Mouse (Mus musculus) forebrain, embryonic 14.5 days (tissue): ENCODE data around the gene Map3k7. TPM values are rescaled to one million over a fixed set of nuclear protein-coding genes. Genes with fewer than 3 reads are reported as not detected.

Experiments
- ATAC-seq: fragments of 200-750 bp; cut with Nextera tagmentation; 2 replicates; pipeline ENCODE4 v1.8.0; 2017; ENCODE audit warnings: mild to moderate bottlenecking, moderate library complexity
- DNase-seq: peaks from one replicate; pipeline ENCODE4 v3.0.0-alpha.2; 2015; ENCODE audit warnings: low spot score
- H3K27ac ChIP-seq: fragments of 300-500 bp; sonication (generic); 2 replicates; pipeline ENCODE4 v1.5.1; 2014; ENCODE audit warnings: low read depth, mild to moderate bottlenecking, control low read depth, low read length, moderate library complexity
- H3K27me3 ChIP-seq: fragments of 300-500 bp; sonication (generic); replicated peaks from 2 replicates; pipeline ENCODE4 v1.6.1; 2014; ENCODE audit warnings: low read length, control low read depth, mixed read lengths; ENCODE audit not compliant: control insufficient read depth, insufficient read depth
- H3K36me3 ChIP-seq: fragments of 300-500 bp; sonication (generic); 2 replicates; pipeline ENCODE4 v1.6.1; 2014; ENCODE audit warnings: low read length, control low read depth; ENCODE audit not compliant: control insufficient read depth, insufficient read depth
- H3K4me1 ChIP-seq: fragments of 300-500 bp; sonication (generic); 2 replicates; pipeline ENCODE4 v1.6.1; 2014; ENCODE audit warnings: antibody characterized with exemption, low read length, control low read depth; ENCODE audit not compliant: control insufficient read depth, insufficient read depth
- H3K4me2 ChIP-seq: fragments of 300-500 bp; sonication (generic); 2 replicates; pipeline ENCODE4 v1.6.1; 2014; ENCODE audit warnings: mild to moderate bottlenecking, control low read depth, low read length
- H3K4me3 ChIP-seq: fragments of 300-500 bp; sonication (generic); 2 replicates; pipeline ENCODE4 v1.5.1; 2014; ENCODE audit warnings: low read depth, low read length, control low read depth
- H3K9ac ChIP-seq: fragments of 300-500 bp; sonication (generic); 2 replicates; pipeline ENCODE4 v1.6.1; 2014; ENCODE audit warnings: mild to moderate bottlenecking, low read length, control low read depth, moderate library complexity
- H3K9me3 ChIP-seq: fragments of 300-500 bp; sonication (generic); replicated peaks from 2 replicates; pipeline ENCODE4 v1.6.1; 2016; ENCODE audit warnings: low read length, control low read depth, mixed read lengths; ENCODE audit not compliant: control insufficient read depth
- WGBS: fragments of 180-500 bp; shearing (Covaris S2); extraction: QIAGEN DNeasy Blood & Tissue Kit; methylation state at CpG from one replicate; pipeline ENCODE4 v1.1.7; 2014; 5-methylcytosine and 5-hydroxymethylcytosine counted together
- polyA plus RNA-seq: library from polyadenylated mRNA; unstranded; fragments of >200 nt; fragmentation: Nextera tagmentation; extraction: Ambion mirVana; gene quantifications from 2 replicates; pipeline ENCODE4 v1.2.1, GENCODE M21; 2014

The Map3k7 gene
- polyA plus RNA-seq, 1 experiment from 2014 or later = 31.5 TPM

DNA sequence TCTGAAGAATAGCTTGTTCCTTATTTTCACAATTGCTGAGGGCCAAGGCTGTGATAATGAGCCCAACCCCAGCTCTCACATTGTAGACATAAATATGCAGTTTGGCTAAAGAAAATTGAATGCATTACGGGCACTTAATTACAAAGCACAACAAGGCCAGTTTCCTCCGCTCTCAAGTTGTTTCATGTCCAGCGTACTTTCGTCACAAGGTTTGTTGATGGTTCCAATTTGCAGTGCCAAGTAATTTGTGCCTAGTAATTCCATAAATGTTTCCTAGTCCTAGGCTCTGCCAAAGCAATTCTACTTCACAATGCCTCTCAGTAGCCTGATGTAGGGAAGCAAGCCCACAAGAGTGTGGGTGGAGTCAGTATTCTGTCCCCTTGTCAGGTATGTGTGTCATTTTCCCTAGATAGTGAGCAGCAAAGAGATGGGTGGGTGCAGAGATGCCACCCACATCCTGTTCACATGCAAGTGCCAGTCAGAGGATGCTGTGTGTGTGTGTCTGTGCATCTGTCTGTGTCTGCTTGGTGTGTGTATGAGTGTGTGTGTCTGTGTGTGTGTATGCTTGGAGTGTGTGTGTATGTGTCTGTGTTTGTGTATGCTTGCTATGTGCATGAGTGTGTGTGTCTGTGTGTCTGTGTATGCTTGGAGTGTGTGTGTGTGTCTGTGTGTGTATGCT, 98.6 kb downstream of the Map3k7 start:
- H3K4me2 ChIP-seq = no peak overlapping the region
- DNase-seq = peak; percentile 64
- WGBS = 22% methylated on average over 4 of the region's 4 CpGs
- peaks cover 19% of the 10 kb centered on the region for H3K4me1 ChIP-seq
- H3K9me3 ChIP-seq = no peaks in the 10 kb centered on the region
- no peaks in the 10 kb centered on the region for H3K27me3 ChIP-seq
- no peak overlapping the region for H3K4me3 ChIP-seq
- H3K9ac ChIP-seq = no peak overlapping the region
- no peaks in the 10 kb centered on the region for H3K36me3 ChIP-seq
- H3K27ac ChIP-seq = peak overlapping the region; percentile 14; the same call in 1 of the 2 replicates
- ATAC-seq = peak; percentile 60

DNA sequence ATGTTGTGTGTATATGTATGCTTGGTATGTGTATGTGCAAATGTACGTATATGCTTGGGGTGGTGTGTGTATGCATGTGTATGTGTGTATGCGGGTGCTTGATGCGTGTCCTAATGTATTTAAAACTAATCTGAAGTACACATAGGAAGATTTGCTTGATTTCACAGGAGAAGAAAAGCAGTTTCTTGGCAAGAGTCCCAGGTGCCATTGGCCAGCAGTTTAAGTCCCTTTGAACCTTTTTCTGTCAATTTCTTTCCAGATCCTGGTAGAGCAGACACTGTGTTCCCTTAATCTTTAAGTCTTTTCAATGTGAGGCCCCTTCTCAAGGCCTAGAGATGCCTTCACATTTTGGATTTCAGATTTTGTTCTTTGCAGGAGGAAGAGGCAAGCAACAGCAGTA, 99.4 kb downstream of the Map3k7 start:
- Histone ChIP-seq H3K27me3 (no peaks in the 10 kb centered on the region), H3K27ac (0 out of 2 replicates have a peak overlapping the region, but pooled peaks have one; percentile 14), H3K9me3 (no peaks in the 10 kb centered on the region), H3K9ac (no peak overlapping the region), H3K4me2 (no peak overlapping the region), H3K4me3 (no peak overlapping the region), H3K36me3 (no peaks in the 10 kb centered on the region), H3K4me1 (peaks cover 19% of the 10 kb centered on the region)
- 34% methylated on average over 3 of the region's 3 CpGs for WGBS
- ATAC-seq (0 out of 2 replicates have a peak, but pooled peaks have one; percentile 37), DNase-seq (peak; percentile 67)
